Mouse (Mus musculus) MEL (cell line): ENCODE measurements around the gene Tspan17.

ENCODE experiments used
- CTCF ChIP-seq, 3 experiments: IDR thresholded peaks in 2 of 3; conservative IDR thresholded peaks in 1 of 3; 2 replicates each; pipeline ENCODE4 v1.5.1; 2011 to 2012; ENCODE audit warnings: low read length in 3 of 3, low read depth in 2 of 3, mild to moderate bottlenecking in 2 of 3, improper control_type of control experiment in 1 of 3, inconsistent platforms in 1 of 3, mixed read lengths in 1 of 3, moderate library complexity in 1 of 3; ENCODE audit not compliant: control insufficient read depth in 1 of 3, insufficient read depth in 1 of 3, poor library complexity in 1 of 3, severe bottlenecking in 1 of 3
- MAX ChIP-seq: IDR thresholded peaks from 2 replicates; pipeline ENCODE4 v1.6.1; 2011; ENCODE audit warnings: low read length, improper control_type of control experiment
- MEF2A ChIP-seq: IDR thresholded peaks from 2 replicates; pipeline ENCODE4 v1.6.1; 2014; ENCODE audit warnings: low read depth, mild to moderate bottlenecking, inconsistent platforms, low read length, improper control_type of control experiment; ENCODE audit not compliant: poor library complexity, insufficient replicate concordance, severe bottlenecking; ENCODE audit errors: extremely low read depth
- POLR2A ChIP-seq, 2 experiments: IDR thresholded peaks; 2 replicates each; pipeline ENCODE4 v1.6.1; 2011 to 2012; ENCODE audit warnings: low read length in 2 of 2, mild to moderate bottlenecking in 2 of 2, control low read depth in 1 of 2, improper control_type of control experiment in 1 of 2, low read depth in 1 of 2, moderate library complexity in 1 of 2; ENCODE audit not compliant: control insufficient read depth in 1 of 2, insufficient read depth in 1 of 2, poor library complexity in 1 of 2
- RCOR1 ChIP-seq: IDR thresholded peaks from 2 replicates; pipeline ENCODE4 v1.6.1; 2012; ENCODE audit warnings: low read depth, mild to moderate bottlenecking, inconsistent platforms, low read length, improper control_type of control experiment
- SIN3A ChIP-seq: IDR thresholded peaks from 2 replicates; pipeline ENCODE4 v1.6.1; 2012; ENCODE audit warnings: low read length, improper control_type of control experiment, inconsistent platforms

DNA sequence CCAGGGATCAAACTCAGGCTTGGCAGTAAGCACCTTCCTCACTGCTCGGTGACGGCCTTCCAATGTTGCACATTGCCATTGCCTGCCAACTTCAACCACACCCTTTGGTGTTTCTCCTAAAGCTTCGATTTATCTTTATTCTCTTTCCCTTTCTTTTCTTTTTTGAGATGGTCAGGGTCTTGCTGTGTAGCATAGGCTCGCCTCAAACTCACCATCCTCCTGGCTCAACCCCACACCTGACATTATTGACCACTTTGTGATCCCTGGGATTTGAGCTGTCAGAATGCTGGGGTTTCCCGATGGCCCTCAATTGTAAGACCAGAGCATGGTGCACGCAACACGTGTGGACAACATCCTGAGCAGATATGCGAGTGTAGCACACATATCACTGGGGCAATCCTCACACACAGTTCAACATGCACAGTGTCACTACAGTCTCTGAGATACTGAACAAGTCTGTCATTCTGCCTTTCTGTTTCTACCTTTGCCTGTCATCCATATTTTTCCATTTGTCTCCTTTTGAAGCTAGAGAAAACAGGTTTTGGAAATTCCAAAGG lies 32.9 kb upstream of the Tspan17 start:
- TF ChIP-seq RCOR1: no peak
- TF ChIP-seq CTCF (IDR thresholded peaks at IDR 0.05 in 2 of 3, conservative IDR thresholded peaks at IDR 0.05 in 1 of 3; ENCODE audit: control insufficient read depth in 1 of 3, insufficient read depth in 1 of 3, low read depth in 2 of 3, low read length in 3 of 3, poor library complexity in 1 of 3, severe bottlenecking in 1 of 3): no peak
- TF ChIP-seq MEF2A: no peak
- TF ChIP-seq SIN3A: no peak
- TF ChIP-seq POLR2A (IDR thresholded peaks at IDR 0.05; ENCODE audit: control insufficient read depth in 1 of 2, insufficient read depth in 1 of 2, low read depth in 1 of 2, low read length in 2 of 2, poor library complexity in 1 of 2): no peak
- no peak for TF ChIP-seq MAX
